Mouse (Mus musculus) MEL (cell line): Measurements from ENCODE around the gene Zzef1.

Experiments
- CTCF ChIP-seq, 3 experiments: IDR thresholded peaks in 2 of 3; conservative IDR thresholded peaks in 1 of 3; 2 replicates each; pipeline ENCODE4 v1.5.1; 2011 to 2012; ENCODE audit warnings: low read length in 3 of 3, low read depth in 2 of 3, mild to moderate bottlenecking in 2 of 3, improper control_type of control experiment in 1 of 3, inconsistent platforms in 1 of 3, mixed read lengths in 1 of 3, moderate library complexity in 1 of 3; ENCODE audit not compliant: control insufficient read depth in 1 of 3, insufficient read depth in 1 of 3, poor library complexity in 1 of 3, severe bottlenecking in 1 of 3
- E2F4 ChIP-seq: IDR thresholded peaks from 2 replicates; pipeline ENCODE4 v1.6.1; 2011; ENCODE audit warnings: low read depth, low read length, improper control_type of control experiment, borderline replicate concordance
- GABPA ChIP-seq: IDR thresholded peaks from 2 replicates; pipeline ENCODE4 v1.6.1; 2012; ENCODE audit warnings: low read depth, mild to moderate bottlenecking, inconsistent platforms, low read length, improper control_type of control experiment, moderate library complexity
- GATA1 ChIP-seq: IDR thresholded peaks from 2 replicates; pipeline ENCODE4 v1.6.1; 2011; ENCODE audit warnings: low read depth, low read length, improper control_type of control experiment
- JUND ChIP-seq: IDR thresholded peaks from 2 replicates; pipeline ENCODE4 v1.6.1; 2011; ENCODE audit warnings: low read depth, mild to moderate bottlenecking, improper control_type of control experiment, low read length
- RAD21 ChIP-seq: IDR thresholded peaks from 2 replicates; pipeline ENCODE4 v1.6.1; 2011; ENCODE audit warnings: mild to moderate bottlenecking, low read depth, low read length, improper control_type of control experiment
- USF1 ChIP-seq: IDR thresholded peaks from 2 replicates; pipeline ENCODE4 v1.6.1; 2014; ENCODE audit warnings: low read depth, mild to moderate bottlenecking, inconsistent platforms, low read length, improper control_type of control experiment, moderate library complexity
- ZC3H11A ChIP-seq: IDR thresholded peaks from 2 replicates; pipeline ENCODE4 v1.6.1; 2012; ENCODE audit warnings: low read depth, mild to moderate bottlenecking, inconsistent platforms, low read length, improper control_type of control experiment
- ZNF384 ChIP-seq: IDR thresholded peaks from 2 replicates; pipeline ENCODE4 v1.6.1; 2012; ENCODE audit warnings: low read depth, mild to moderate bottlenecking, inconsistent platforms, low read length, improper control_type of control experiment

DNA sequence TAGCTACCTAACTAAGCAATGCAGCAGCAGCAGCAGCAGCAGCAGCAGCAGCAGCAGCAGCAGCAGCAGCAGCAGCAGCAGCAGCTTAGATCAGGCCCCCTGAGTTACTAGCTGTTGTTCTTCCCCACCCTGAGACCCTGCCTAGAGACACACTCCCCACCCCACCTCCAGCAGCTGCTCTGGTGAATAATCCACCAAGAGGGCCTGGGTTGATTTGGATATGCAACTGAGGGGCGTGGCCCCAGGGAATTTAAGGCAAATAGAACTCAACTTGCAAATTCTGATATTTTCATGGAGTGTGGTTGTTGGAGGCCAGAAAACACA is 157.1 kb downstream of the Zzef1 start:
- TF ChIP-seq CTCF (IDR thresholded peaks at IDR 0.05 in 2 of 3, conservative IDR thresholded peaks at IDR 0.05 in 1 of 3; ENCODE audit: control insufficient read depth in 1 of 3, insufficient read depth in 1 of 3, low read depth in 2 of 3, low read length in 3 of 3, poor library complexity in 1 of 3, severe bottlenecking in 1 of 3) (no peak), E2F4 (no peak), GABPA (no peak), ZNF384 (no peak), JUND (no peak), USF1 (no peak), RAD21 (no peak), GATA1 (no peak), ZC3H11A (no peak)
